In genomic region chr10:121124481-121124880, GRCm38 (mm10) we compare ENCODE assay signal across 10 mouse cellular contexts.
DNase-seq lines count a peak whose midpoint lies in the region; TF ChIP-seq lines count a peak whose summit lies in the region.
"Had no signal": no experiment of that assay in that cellular context is flagged by ENCODE, and none has a peak within 500 bp of the region (broad histone marks: within the 10 kb centered on the region; RNA-seq: fewer than 3 reads in every experiment).

No protein-coding gene starts in this region.

- peak; percentile 26; the same call in 1 of the 2 replicates for TF ChIP-seq CTCF in liver, adult 2 months (IDR thresholded peaks at IDR 0.05; ENCODE audit: low read depth, low read length)

- 93% methylated on average over 16 of the region's 16 CpGs for WGBS in liver, adult 2 months

- H3K27me3 ChIP-seq in liver, adult 2 months (ENCODE audit: control insufficient read depth, insufficient read depth, low read length): no peaks in the 10 kb centered on the region
- H3K27me3 ChIP-seq: stomach, embryonic 15.5 days had no signal

- H3K4me3 ChIP-seq in liver, adult 2 months (ENCODE audit: insufficient read depth, low read depth, low read length): no peak overlapping the region
- H3K4me3 ChIP-seq: erythroblast, embryonic 14.5 days; stomach, embryonic 15.5 days had no signal

- H3K79me2 ChIP-seq in liver, adult 2 months (ENCODE audit: control insufficient read depth, insufficient read depth, low read length): no peaks in the 10 kb centered on the region

- H3K4me1 ChIP-seq in liver, adult 2 months (ENCODE audit: control insufficient read depth, insufficient read depth, low read length): peaks cover 9% of the 10 kb centered on the region
- H3K4me1 ChIP-seq: stomach, embryonic 15.5 days had no signal

- no peaks in the 10 kb centered on the region for H3K36me3 ChIP-seq in liver, adult 2 months (ENCODE audit: control insufficient read depth, insufficient read depth, low read length)
- H3K36me3 ChIP-seq: stomach, embryonic 15.5 days had no signal

- no peak overlapping the region for H3K9ac ChIP-seq in liver, adult 2 months (ENCODE audit: low read depth, low read length)
- H3K9ac ChIP-seq: stomach, embryonic 15.5 days had no signal

- peak; percentile 8 to 30 for DNase-seq in cerebellum, adult 18-20 months
- no peak for DNase-seq in cerebellum, adult 9-11 months
- DNase-seq in right cerebral cortex, postnatal 4 days: peak; percentile 20
- no peak for DNase-seq in right cerebral cortex, postnatal 36 days (ENCODE audit: low spot score in 2 of 2)
- no peak for DNase-seq in liver, adult 2 months (ENCODE audit: extremely low read depth, low read depth, low spot score)
- peak; percentile 37 to 45 for DNase-seq in thymus, postnatal 36 days
- DNase-seq in urinary bladder, postnatal 4 days (ENCODE audit: low spot score in 2 of 2): no peak
- DNase-seq in Muller cell, postnatal 12 days (ENCODE audit: inconsistent ontology term): no peak

- no peak overlapping the region for H3K27ac ChIP-seq in liver, adult 2 months (replicated peaks; ENCODE audit: insufficient read depth, low read depth, low read length)
- H3K27ac ChIP-seq: stomach, embryonic 15.5 days had no signal

- TF ChIP-seq POLR2A in liver, adult 2 months (IDR thresholded peaks at IDR 0.05; ENCODE audit: extremely low read depth, insufficient read depth, low read length): no peak

Comparison
In these comparisons a context has a peak if more than half of its experiments do, and no peak if none do; other contexts are left out.
1. DNase-seq: peak in cerebellum, adult 18-20 months (2 of 2), right cerebral cortex, postnatal 4 days (single experiment) and thymus, postnatal 36 days (2 of 2); none in cerebellum, adult 9-11 months (single experiment), right cerebral cortex, postnatal 36 days (0 of 2), liver, adult 2 months (single experiment), urinary bladder, postnatal 4 days (0 of 2) and Muller cell, postnatal 12 days (single experiment).